Mouse (Mus musculus) kidney, adult 9 months (tissue): ENCODE results near the gene Sult2a2.
"Not testable (repeated sequence)": the region's sequence is repeated elsewhere in the genome, so short reads cannot be mapped to it uniquely, and the experiment has no call there.

ENCODE experiments used
- DNase-seq: peaks from one replicate; pipeline ENCODE4 v3.0.0; 2022

Gene Sult2a2

GRCm38 (mm10) chr7:13733205-13733604, at the start of gene Sult2a2:
Sult2a2 (plus strand) TSS chr7:13733505.
- DNase-seq = not testable (repeated sequence)

GRCm38 (mm10) chr7:13813913-13814312, 80.6 kb downstream of the Sult2a2 start:
- DNase-seq = no peak
